Mouse (Mus musculus) kidney, adult 2 months (tissue): ENCODE data around the gene Dpf1.

ENCODE experiments used
- CTCF ChIP-seq: fragments of 200-500 bp; conservative IDR thresholded peaks from 2 replicates; pipeline ENCODE4 v1.5.1; 2011; ENCODE audit warnings: low read depth, mild to moderate bottlenecking, control low read depth, low read length, moderate library complexity, mixed read lengths; ENCODE audit not compliant: insufficient read depth, insufficient read length
- POLR2A ChIP-seq: fragments of 200-500 bp; IDR thresholded peaks from one replicate; pipeline ENCODE4 v1.6.1; 2011; ENCODE audit warnings: low read depth, low read length, control low read depth

- TF ChIP-seq CTCF: no peak
- no peak for TF ChIP-seq POLR2A
Measured at GRCm38 (mm10) chr7:29340247-29340646, 36.5 kb downstream of the Dpf1 start.
